Mouse (Mus musculus) E14TG2a.4 (cell line): ENCODE results near the gene Mtf2.

Experiments used
- CTCF ChIP-seq: conservative IDR thresholded peaks from 2 replicates; pipeline ENCODE4 v1.5.1; 2014; ENCODE audit warnings: low read length
- NANOG ChIP-seq: IDR thresholded peaks from 2 replicates; pipeline ENCODE4 v1.6.1; 2014; ENCODE audit warnings: borderline replicate concordance, low read length, mixed read lengths
- POU5F1 ChIP-seq: IDR thresholded peaks from 2 replicates; pipeline ENCODE4 v1.6.1; 2014; ENCODE audit warnings: low read length, borderline replicate concordance

GRCm38 (mm10) chr5:108109346-108109745 lies 43.9 kb downstream of the Mtf2 start:
- TF ChIP-seq CTCF (no peak), NANOG (no peak), POU5F1 (no peak)
